Mouse (Mus musculus) neural tube, embryonic 12.5 days (tissue): ENCODE data around the gene Gm20772. TPM values are rescaled to one million over a fixed set of nuclear protein-coding genes. Genes with fewer than 3 reads are reported as not detected.
"Not testable (repeated sequence)": the region's sequence is repeated elsewhere in the genome, so short reads cannot be mapped to it uniquely, and the experiment has no call there.

Source experiments
- ATAC-seq: fragments of 200-750 bp; cut with Nextera tagmentation; 2 replicates; pipeline ENCODE4 v1.8.0; 2017; ENCODE audit warnings: low read depth, mild to moderate bottlenecking, moderate TSS enrichment, moderate library complexity; ENCODE audit not compliant: low FRiP score
- H3K27ac ChIP-seq: fragments of 300-500 bp; sonication (generic); 2 replicates; pipeline ENCODE4 v1.5.1; 2016
- H3K27me3 ChIP-seq: fragments of 300-500 bp; sonication (generic); replicated peaks from 2 replicates; pipeline ENCODE4 v1.6.1; 2016; ENCODE audit warnings: mild to moderate bottlenecking
- H3K36me3 ChIP-seq: fragments of 300-500 bp; sonication (generic); 2 replicates; pipeline ENCODE4 v1.6.1; 2016; ENCODE audit warnings: mild to moderate bottlenecking
- H3K4me1 ChIP-seq: fragments of 300-500 bp; sonication (generic); 2 replicates; pipeline ENCODE4 v1.6.1; 2016
- H3K4me2 ChIP-seq: fragments of 300-500 bp; sonication (generic); replicated peaks from 2 replicates; pipeline ENCODE4 v1.6.1; 2016; ENCODE audit warnings: mild to moderate bottlenecking
- H3K4me3 ChIP-seq: fragments of 300-500 bp; sonication (generic); 2 replicates; pipeline ENCODE4 v1.5.1; 2016
- H3K9ac ChIP-seq: fragments of 300-500 bp; sonication (generic); 2 replicates; pipeline ENCODE4 v1.6.1; 2016; ENCODE audit warnings: mild to moderate bottlenecking
- H3K9me3 ChIP-seq: fragments of 300-500 bp; sonication (generic); 2 replicates; pipeline ENCODE4 v1.6.1; 2016; ENCODE audit warnings: mild to moderate bottlenecking
- WGBS: fragments of 180-500 bp; shearing (Covaris S2); methylation state at CpG from one replicate; pipeline ENCODE4 v1.1.7; 2016; 5-methylcytosine and 5-hydroxymethylcytosine counted together
- polyA plus RNA-seq: library from polyadenylated mRNA; unstranded; fragments of >200 nt; fragmentation: Nextera tagmentation; extraction: Ambion mirVana; gene quantifications from 2 replicates; pipeline ENCODE4 v1.2.1, GENCODE M21; 2016

Gene Gm20772
- not detected in 2 replicates for polyA plus RNA-seq

DNA sequence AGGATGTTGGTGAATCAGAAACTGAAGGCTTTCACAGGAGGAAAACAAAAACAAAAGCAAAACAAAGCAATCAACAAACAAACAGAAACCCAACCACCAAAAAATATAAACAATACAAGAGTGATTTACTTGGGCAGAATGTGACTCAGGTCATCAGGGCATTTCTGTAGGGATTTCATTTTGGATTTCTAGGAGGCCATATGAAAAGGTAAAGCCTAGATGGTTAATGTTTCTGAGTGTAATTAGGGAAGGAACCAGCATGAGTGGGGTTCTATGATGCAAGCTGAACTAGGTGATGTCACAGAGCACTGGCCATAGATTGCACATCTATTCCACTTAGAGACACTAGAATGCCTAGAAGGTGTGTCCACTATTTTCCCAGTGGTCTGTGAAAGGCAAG is at the start of gene Gm20772, which contains the start of gene Gm20831:
Gene Gm20772 (plus strand): TSS at position 301 of the 400 bp plus-strand sequence.
Gene Gm20831 (plus strand): TSS at position 301 of the 400 bp plus-strand sequence.
- not testable (repeated sequence) for H3K36me3 ChIP-seq

GRCm38 (mm10) chrY:17846166-17846565 is 28.4 kb upstream of the Gm20772 start, which contains the start of gene Gm21904:
Gene Gm21904 (minus strand): TSS chrY:17846266.
- not testable (repeated sequence) for H3K4me1 ChIP-seq, H3K4me2 ChIP-seq, H3K27me3 ChIP-seq, H3K9me3 ChIP-seq, ATAC-seq, H3K4me3 ChIP-seq, H3K27ac ChIP-seq, H3K9ac ChIP-seq, H3K36me3 ChIP-seq
- WGBS, result no CpG with 5 or more reads among the region's 3 CpGs

More for the DNA sequence above, at the start of gene Gm20772, which contains the start of gene Gm20831:
- H3K9ac ChIP-seq, H3K4me1 ChIP-seq, H3K27ac ChIP-seq, ATAC-seq, H3K27me3 ChIP-seq, H3K9me3 ChIP-seq, H3K4me2 ChIP-seq, H3K4me3 ChIP-seq: not testable (repeated sequence)

Other genes with a start within 250 kb of the Gm20772 start
- not detected in 2 replicates for gene Gm21904, start 28.5 kb upstream of the Gm20772 start, polyA plus RNA-seq
- not detected in 2 replicates for gene Gm20831, start within 50 bp of the Gm20772 start, polyA plus RNA-seq
- gene Srsy, start 62.6 kb downstream of the Gm20772 start, polyA plus RNA-seq, result not detected in 2 replicates
- gene Gm21764, start 187.1 kb downstream of the Gm20772 start, polyA plus RNA-seq, result not detected in 2 replicates
- gene Ssty1, start 214.4 kb downstream of the Gm20772 start, polyA plus RNA-seq, result not detected in 2 replicates